Mouse (Mus musculus) hindbrain, embryonic 13.5 days (tissue): ENCODE measurements at regions not wholly inside any gene's neighbourhood (a gene's known extent, or its start where the extent isn't known, plus 50 kb on each side); places are given as distances from the start of the nearest gene placed in this dataset.
A peak's percentile ranks its signal among the peaks of the same experiment; 100 is the strongest.

Experiments used
- ATAC-seq: fragments of 200-750 bp; cut with Nextera tagmentation; 2 replicates; pipeline ENCODE4 v1.8.0; 2017; ENCODE audit warnings: moderate TSS enrichment; ENCODE audit not compliant: low FRiP score
- H3K27ac ChIP-seq: fragments of 300-500 bp; sonication (generic); 2 replicates; pipeline ENCODE4 v1.5.1; 2015; ENCODE audit warnings: inconsistent platforms, mild to moderate bottlenecking, moderate library complexity
- H3K27me3 ChIP-seq: fragments of 300-500 bp; sonication (generic); 2 replicates; pipeline ENCODE4 v1.6.1; 2015; ENCODE audit warnings: mild to moderate bottlenecking, inconsistent platforms
- H3K36me3 ChIP-seq: fragments of 300-500 bp; sonication (generic); 2 replicates; pipeline ENCODE4 v1.6.1; 2015; ENCODE audit warnings: mild to moderate bottlenecking, inconsistent platforms
- H3K4me1 ChIP-seq: fragments of 300-500 bp; sonication (generic); replicated peaks from 2 replicates; pipeline ENCODE4 v1.6.1; 2015; ENCODE audit warnings: inconsistent platforms
- H3K4me2 ChIP-seq: fragments of 300-500 bp; sonication (generic); 2 replicates; pipeline ENCODE4 v1.6.1; 2015; ENCODE audit warnings: inconsistent platforms, mild to moderate bottlenecking, moderate library complexity
- H3K4me3 ChIP-seq: fragments of 300-500 bp; sonication (generic); 2 replicates; pipeline ENCODE4 v1.5.1; 2015; ENCODE audit warnings: mild to moderate bottlenecking, inconsistent platforms
- H3K9ac ChIP-seq: fragments of 300-500 bp; sonication (generic); 2 replicates; pipeline ENCODE4 v1.6.1; 2015; ENCODE audit warnings: mild to moderate bottlenecking, inconsistent platforms
- H3K9me3 ChIP-seq: fragments of 300-500 bp; sonication (generic); 2 replicates; pipeline ENCODE4 v1.6.1; 2016; ENCODE audit warnings: inconsistent platforms
- WGBS: fragments of 180-500 bp; shearing (Covaris S2); methylation state at CpG from one replicate; pipeline ENCODE4 v1.1.7; 2015; 5-methylcytosine and 5-hydroxymethylcytosine counted together

DNA sequence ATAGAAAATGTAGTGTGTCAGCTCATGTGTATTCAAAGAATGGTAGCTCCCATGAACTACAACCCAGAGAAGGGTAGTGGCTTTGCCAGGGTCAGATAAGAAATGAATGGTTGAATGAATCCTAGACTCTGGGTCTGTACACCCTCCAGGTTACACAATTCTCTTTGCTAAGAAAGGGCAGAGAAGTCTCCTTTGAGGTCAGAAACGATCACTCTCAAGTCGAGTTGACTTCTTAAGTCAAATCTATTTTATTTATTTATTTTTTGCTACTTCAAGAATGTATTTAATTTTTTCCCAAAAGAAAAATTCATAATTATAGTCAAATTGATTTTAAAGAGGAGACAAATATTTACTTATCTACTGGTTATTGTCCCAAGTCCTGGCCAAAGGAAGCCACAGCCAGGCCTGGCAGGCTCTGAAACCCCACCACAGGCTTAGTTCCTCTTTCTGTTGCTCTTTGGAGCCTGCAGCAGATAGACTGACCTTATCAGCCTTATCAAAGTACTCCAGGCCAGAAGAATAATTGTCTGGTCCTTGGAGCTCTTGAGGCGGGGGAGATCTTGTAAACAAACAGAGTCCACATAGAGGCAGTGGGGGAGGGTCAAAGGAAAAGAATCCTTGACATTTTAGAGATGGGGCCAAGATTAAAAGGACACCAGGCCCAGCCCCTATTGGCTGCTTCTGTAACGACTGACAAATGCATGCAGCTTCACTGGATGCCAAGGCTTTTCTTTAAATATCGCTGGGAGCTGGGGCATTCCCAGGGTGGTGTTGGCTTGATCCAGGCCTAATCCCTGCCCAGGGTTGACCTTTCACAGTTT, 104.6 kb upstream of the Jun start:
- ATAC-seq: no peak
- H3K4me3 ChIP-seq: no peak overlapping the region
- 54% methylated on average over 5 of the region's 5 CpGs for WGBS
- H3K4me1 ChIP-seq: peaks cover 22% of the 10 kb centered on the region
- H3K27ac ChIP-seq: no peak overlapping the region
- no peak overlapping the region for H3K9ac ChIP-seq
- no peak overlapping the region for H3K4me2 ChIP-seq
- no peaks in the 10 kb centered on the region for H3K9me3 ChIP-seq
- no peaks in the 10 kb centered on the region for H3K36me3 ChIP-seq
- H3K27me3 ChIP-seq: 0 out of 2 replicates have a peak, but pooled peaks cover 5% of the 10 kb centered on the region

DNA sequence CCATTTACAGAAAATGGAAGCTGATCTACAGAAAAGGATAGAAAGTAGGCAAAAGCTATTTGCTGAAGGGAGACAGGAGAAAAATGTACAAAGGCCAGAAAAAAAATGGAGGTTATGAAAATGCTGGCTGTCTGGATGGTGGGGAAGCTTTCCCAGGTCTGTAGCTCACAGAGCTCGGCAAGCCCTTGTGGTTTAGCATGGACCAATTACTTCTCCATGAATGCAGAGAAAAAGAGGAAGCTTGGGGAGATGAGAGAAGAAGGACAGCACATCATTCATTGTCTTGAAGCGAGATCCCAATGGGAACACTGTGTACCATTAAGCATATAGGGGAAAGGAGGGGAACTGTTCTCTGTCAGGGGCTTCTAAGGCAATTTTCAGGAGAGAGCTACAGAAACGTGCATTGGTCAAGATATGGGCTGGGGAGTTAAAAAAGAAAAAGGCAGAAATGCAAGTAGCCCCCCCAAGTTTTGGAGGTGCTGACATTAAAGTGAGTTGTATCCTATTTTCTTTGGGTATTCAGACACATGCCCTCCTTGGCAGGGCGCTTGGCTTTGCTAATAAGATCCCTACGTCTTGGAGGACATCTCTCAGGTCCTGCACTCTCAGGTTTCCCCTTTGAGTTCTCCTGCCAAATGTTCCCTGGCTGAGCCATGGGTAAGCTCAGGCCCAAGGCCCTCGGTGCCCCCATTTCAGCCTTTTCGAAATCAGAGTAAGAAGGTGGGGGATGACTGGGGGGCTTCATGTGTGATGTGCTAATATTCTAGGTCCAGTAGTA, 105.8 kb upstream of the Jun start:
- H3K4me1 ChIP-seq: peaks cover 22% of the 10 kb centered on the region
- H3K27ac ChIP-seq: no peak overlapping the region
- H3K9ac ChIP-seq: no peak overlapping the region
- ATAC-seq: no peak
- H3K27me3 ChIP-seq: 0 out of 2 replicates have a peak, but pooled peaks cover 3% of the 10 kb centered on the region
- H3K4me3 ChIP-seq: no peak overlapping the region
- H3K9me3 ChIP-seq: no peaks in the 10 kb centered on the region
- no peak overlapping the region for H3K4me2 ChIP-seq
- H3K36me3 ChIP-seq: no peaks in the 10 kb centered on the region
- 77% methylated on average over 7 of the region's 7 CpGs for WGBS

DNA sequence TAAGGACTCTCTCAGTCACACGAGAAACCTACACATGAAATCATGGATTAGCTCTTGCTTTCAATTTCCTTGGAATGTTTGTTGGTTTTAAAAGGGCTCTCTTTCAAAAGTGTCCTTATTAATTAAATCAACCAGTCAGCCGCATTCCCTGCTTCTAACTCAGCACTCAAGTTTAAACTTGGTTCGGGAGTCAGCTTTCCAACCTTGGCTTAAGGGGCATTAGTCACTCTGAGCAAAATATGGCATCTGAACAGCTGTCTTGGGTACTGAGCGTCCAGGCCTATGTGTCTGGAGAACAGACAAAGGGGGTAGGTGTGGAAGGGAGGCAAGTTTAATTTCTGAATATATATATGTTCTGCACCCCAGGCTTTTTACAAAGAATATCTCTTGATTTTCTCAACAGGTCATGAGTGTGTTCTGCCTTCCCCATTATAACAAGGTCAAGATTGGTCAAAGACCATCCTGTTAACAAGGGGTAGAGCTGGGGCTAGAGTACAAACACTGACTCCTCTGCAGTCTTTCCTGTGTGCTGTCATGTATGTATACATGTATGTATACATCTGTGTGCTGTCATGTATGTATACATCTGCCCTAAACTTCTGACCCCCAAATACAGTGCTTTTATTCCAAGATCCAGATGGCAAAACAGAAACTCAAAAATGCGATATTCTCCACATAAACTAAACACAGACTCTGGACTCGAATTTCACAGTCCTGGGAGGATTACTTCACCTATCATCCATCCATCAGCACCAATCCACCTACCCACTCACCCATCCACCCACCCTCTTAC, 106.8 kb upstream of the Jun start:
- 86% methylated on average over 6 of the region's 6 CpGs for whole genome bisulfite sequencing
- peaks cover 17% of the 10 kb centered on the region for H3K4me1 ChIP-seq
- no peak for ATAC-seq
- 0 out of 2 replicates have a peak, but pooled peaks cover 5% of the 10 kb centered on the region for H3K27me3 ChIP-seq
- H3K9me3 ChIP-seq: no peaks in the 10 kb centered on the region
- H3K4me2 ChIP-seq: no peak overlapping the region
- no peaks in the 10 kb centered on the region for H3K36me3 ChIP-seq
- no peak overlapping the region for H3K27ac ChIP-seq
- no peak overlapping the region for H3K9ac ChIP-seq
- H3K4me3 ChIP-seq: no peak overlapping the region

DNA sequence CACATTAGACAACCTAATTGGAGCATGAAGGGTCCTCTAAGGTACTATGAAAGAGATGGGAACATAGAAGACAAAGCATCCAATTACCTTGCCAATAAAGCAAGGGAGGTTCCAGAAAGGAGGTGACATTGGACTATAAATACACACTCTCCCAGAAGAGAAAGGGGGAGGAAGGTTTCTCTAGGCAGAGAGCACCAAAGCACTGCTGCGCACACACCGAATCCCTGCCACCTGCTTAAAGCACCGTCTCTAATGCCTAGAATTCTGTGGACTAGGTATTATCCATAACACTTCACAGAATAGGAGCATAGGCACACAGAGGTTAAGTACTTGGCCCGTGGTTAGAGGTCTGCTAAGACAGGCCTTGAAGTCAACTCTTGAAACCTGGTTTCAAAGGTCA, 107.8 kb upstream of the Jun start:
- Histone ChIP-seq H3K4me3 (no peak overlapping the region), H3K27me3 (0 out of 2 replicates have a peak, but pooled peaks cover 5% of the 10 kb centered on the region), H3K4me2 (no peak overlapping the region), H3K4me1 (peaks cover 10% of the 10 kb centered on the region; the same call in 1 of the 2 replicates), H3K9ac (no peak overlapping the region), H3K9me3 (no peaks in the 10 kb centered on the region), H3K27ac (no peak overlapping the region), H3K36me3 (no peaks in the 10 kb centered on the region)
- WGBS: 94% methylated on average over 4 of the region's 4 CpGs
- ATAC-seq: no peak

DNA sequence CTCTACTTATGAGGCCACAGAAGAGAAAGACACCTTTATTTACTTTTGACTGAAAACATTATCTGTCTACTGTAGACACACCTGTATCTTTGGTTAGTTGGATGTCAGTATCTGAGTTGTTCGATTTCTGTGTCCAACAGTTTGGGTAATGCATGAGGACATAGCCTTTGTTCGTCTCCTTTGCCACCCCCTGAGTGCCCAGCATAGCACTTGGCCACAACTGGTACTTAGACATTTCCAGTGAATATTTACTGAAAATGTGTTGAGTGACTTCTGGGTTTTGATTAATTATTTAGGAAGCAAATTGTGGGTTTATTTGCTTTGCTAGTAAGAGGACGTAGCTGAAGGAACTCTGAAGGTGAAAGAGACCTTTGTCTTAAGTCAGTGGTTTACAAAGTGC, 108.4 kb upstream of the Jun start:
- Histone ChIP-seq H3K4me3 (peak overlapping the region; percentile 56), H3K36me3 (no peaks in the 10 kb centered on the region), H3K27ac (peak overlapping the region; percentile 86), H3K4me1 (peaks cover 10% of the 10 kb centered on the region; the same call in 1 of the 2 replicates), H3K27me3 (0 out of 2 replicates have a peak, but pooled peaks cover 5% of the 10 kb centered on the region), H3K4me2 (peak overlapping the region; percentile 70), H3K9ac (no peak overlapping the region), H3K9me3 (no peaks in the 10 kb centered on the region)
- ATAC-seq: no peak
- WGBS: 83% methylated on average over 3 of the region's 3 CpGs

DNA sequence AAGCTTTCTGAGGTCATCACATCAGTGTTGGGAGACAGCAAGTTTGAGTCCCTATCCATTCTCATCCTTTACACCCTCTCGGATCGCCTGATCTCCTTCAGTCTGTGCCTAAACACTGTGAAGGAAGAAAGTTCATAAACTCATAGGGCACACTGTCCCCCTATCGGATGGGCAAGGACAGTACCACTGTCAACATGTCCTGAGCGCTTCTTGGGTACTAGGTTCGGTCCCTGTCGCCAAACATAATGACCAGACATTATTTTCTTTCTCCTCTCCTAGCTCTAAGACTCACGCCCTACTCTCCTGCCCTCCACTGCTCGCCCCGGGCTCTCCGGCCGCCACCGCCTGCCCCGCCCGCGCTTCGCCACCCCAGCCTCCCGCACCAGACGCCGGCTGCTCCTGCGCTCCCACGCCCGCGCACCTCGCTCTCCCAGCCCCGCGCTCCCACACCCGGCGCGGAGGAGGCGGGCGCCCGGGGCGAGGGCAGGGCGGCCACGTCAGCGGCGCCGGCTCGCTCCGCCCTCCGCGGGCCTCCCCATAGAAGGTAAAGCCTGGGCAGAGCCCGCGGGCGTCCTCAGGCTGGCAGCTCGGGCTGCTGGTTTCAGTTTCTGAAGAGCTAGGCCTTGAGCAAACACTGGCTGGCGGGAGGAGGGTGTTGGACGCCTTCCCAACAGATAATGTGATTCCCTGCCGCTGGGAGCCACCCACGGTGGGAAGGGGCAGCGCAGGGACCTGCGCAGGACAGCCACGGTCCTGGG, 109.1 kb upstream of the Jun start:
- WGBS: under 1% methylated on average over 53 of the region's 53 CpGs

DNA sequence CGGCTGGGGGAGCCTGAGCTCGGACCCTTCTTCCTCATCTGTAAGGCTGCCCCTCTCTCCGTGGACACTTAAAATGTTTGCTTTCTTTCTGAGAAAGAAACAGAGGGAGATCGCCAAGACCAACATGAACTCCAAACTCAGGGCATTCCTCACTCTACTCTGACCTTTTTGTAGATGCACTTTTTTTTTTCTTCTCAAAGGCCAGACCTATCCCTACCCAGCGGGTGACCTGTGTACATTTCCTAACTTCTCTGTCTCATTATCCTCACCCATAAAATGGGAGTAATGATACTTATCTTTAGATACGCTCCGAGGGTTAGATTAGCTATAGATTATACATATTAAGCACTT, 109.6 kb upstream of the Jun start:
- H3K4me2 ChIP-seq: peak overlapping the region; percentile 70
- ATAC-seq: peak; percentile 34

More for the DNA sequence above, 109.1 kb upstream of the Jun start:
- ATAC-seq: peak; percentile 95
- Histone ChIP-seq H3K27me3 (0 out of 2 replicates have a peak, but pooled peaks cover 5% of the 10 kb centered on the region), H3K36me3 (no peaks in the 10 kb centered on the region), H3K9me3 (no peaks in the 10 kb centered on the region), H3K27ac (peak overlapping the region; percentile 86), H3K9ac (peak overlapping the region; percentile 75), H3K4me2 (peak overlapping the region; percentile 70), H3K4me1 (peaks cover 10% of the 10 kb centered on the region; the same call in 1 of the 2 replicates), H3K4me3 (peak overlapping the region; percentile 56)

DNA sequence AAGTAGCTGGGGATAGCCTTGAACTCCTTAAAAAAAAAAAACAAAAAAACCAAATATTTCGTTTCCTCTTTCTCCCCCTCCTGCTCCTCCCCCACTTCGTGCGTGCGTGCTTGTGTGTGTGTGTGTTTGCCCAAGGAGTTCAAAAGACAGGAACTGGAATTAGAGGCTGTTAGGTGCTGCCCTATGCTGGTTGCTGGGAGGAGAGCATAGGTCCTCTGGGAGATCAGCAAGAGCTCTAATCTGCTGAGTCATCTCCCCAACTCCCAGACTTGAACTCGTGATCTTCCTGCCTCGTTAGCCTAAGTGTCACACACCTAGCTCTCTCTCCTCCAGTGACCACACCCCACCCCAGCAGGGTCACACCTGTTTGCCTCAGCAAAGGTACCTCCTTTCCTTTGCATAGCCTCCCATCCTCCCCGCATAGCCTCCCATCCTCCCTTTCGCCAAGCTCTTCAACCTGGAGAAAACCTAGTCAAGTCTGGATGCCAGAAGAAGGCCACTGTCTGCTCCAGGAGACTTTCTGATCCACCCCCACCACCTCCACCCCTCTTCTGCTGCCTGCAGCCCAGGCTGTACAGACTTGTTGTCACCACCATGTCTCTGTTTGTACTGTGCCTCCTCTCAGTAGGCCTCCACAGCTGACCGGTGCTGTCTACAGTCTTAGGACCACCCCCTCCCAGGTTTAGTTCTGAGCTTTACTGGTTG, 110.5 kb upstream of the Jun start:
- Histone ChIP-seq H3K36me3 (no peaks in the 10 kb centered on the region), H3K27ac (no peak overlapping the region), H3K4me2 (no peak overlapping the region), H3K9ac (no peak overlapping the region), H3K27me3 (0 out of 2 replicates have a peak, but pooled peaks cover 5% of the 10 kb centered on the region), H3K9me3 (no peaks in the 10 kb centered on the region), H3K4me1 (peaks cover 6% of the 10 kb centered on the region; the same call in 1 of the 2 replicates), H3K4me3 (no peak overlapping the region)
- WGBS: 78% methylated on average over 9 of the region's 9 CpGs
- ATAC-seq: no peak

More for the DNA sequence above, 109.6 kb upstream of the Jun start:
- WGBS: 25% methylated on average over 7 of the region's 7 CpGs
- peak overlapping the region; percentile 56 for H3K4me3 ChIP-seq
- H3K4me1 ChIP-seq: peaks cover 10% of the 10 kb centered on the region; the same call in 1 of the 2 replicates
- H3K27ac ChIP-seq: peak overlapping the region; percentile 86
- H3K27me3 ChIP-seq: 0 out of 2 replicates have a peak, but pooled peaks cover 5% of the 10 kb centered on the region
- H3K9ac ChIP-seq: peak overlapping the region; percentile 75
- no peaks in the 10 kb centered on the region for H3K36me3 ChIP-seq
- H3K9me3 ChIP-seq: no peaks in the 10 kb centered on the region

DNA sequence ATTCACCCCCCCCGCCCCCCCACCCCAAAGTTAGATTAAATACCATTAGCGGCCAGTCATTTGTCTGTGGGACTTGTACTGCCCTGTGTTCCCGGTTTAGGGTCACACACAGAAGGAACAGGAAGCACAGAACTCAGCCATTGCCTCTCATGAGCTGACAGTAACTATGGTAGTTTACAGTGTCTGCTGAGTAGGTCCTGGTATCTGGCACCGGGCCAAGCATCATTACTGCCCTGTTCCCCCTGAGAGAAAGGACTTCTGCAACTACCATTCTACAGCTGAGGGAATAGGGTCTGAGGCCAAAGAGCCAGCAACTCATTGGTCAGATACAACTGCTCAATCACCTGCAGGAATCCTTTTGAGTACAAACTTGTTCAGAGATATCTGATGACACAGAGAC, 111.4 kb upstream of the Jun start:
- no peak overlapping the region for H3K4me2 ChIP-seq
- H3K36me3 ChIP-seq: no peaks in the 10 kb centered on the region
- WGBS: 71% methylated on average over 4 of the region's 4 CpGs
- 0 out of 2 replicates have a peak, but pooled peaks cover 5% of the 10 kb centered on the region for H3K27me3 ChIP-seq
- no peak overlapping the region for H3K9ac ChIP-seq
- no peak overlapping the region for H3K27ac ChIP-seq
- no peak overlapping the region for H3K4me3 ChIP-seq
- ATAC-seq: no peak
- H3K9me3 ChIP-seq: no peaks in the 10 kb centered on the region
- H3K4me1 ChIP-seq: peaks cover 6% of the 10 kb centered on the region; the same call in 1 of the 2 replicates

DNA sequence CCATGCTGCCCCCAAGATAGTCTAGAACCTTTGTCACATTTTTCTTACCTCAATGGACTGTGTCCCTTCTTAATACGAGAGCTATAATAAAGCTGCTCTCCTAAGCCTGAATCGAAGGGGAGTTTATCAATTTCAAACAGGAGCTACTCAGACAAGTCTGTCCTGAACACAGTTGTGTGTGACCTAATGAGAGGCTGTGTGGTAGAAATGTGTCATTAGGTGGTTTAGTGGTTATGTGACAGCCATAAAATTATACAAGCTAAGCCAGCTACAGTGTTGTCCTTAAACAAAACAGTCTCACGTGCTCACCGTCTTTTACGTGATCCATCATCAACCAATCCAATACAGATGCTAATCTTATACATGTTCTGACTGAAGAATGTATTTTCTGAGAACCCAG, 114.5 kb upstream of the Jun start:
- WGBS: 84% methylated on average over 5 of the region's 5 CpGs
- H3K36me3 ChIP-seq: no peaks in the 10 kb centered on the region
- H3K27ac ChIP-seq: no peak overlapping the region
- 0 out of 2 replicates have a peak, but pooled peaks cover 5% of the 10 kb centered on the region for H3K27me3 ChIP-seq
- no peak overlapping the region for H3K4me2 ChIP-seq
- H3K4me3 ChIP-seq: no peak overlapping the region
- H3K9ac ChIP-seq: no peak overlapping the region
- H3K9me3 ChIP-seq: no peaks in the 10 kb centered on the region
- H3K4me1 ChIP-seq: no peaks in the 10 kb centered on the region; the same call in 1 of the 2 replicates
- no peak for ATAC-seq

DNA sequence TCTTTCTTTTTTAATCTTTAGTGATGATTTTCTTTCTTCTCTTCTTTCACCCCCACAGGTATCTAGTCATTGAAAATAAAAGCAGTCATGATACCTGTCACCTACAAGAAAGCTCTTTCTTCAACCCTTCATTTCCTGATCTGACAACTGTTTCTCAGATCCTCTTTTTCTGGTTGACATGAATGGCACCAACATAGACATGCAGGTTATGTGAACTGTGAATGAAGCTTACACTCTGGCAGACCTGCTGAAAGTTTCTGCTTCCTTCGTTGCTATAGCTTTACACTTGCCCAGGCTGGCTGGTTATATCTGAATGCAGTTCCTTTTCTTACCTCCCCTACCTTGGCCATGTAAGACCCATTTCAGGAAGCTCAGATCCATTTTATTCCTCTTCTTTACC, 115.2 kb upstream of the Jun start:
- no peaks in the 10 kb centered on the region for H3K36me3 ChIP-seq
- no peak overlapping the region for H3K4me3 ChIP-seq
- no peak overlapping the region for H3K9ac ChIP-seq
- H3K4me1 ChIP-seq: no peaks in the 10 kb centered on the region
- H3K27ac ChIP-seq: no peak overlapping the region
- WGBS: 94% methylated on average over 1 of the region's 1 CpGs
- H3K4me2 ChIP-seq: no peak overlapping the region
- no peak for ATAC-seq
- no peaks in the 10 kb centered on the region for H3K9me3 ChIP-seq
- H3K27me3 ChIP-seq: 0 out of 2 replicates have a peak, but pooled peaks cover 5% of the 10 kb centered on the region
